27 mouse cellular contexts compared by ENCODE assay signal in genomic region chr9:45769596-45769995, GRCm38 (mm10).
"Had no signal": no experiment of that assay in that cellular context is flagged by ENCODE, and none has a peak within 500 bp of the region (broad histone marks: within the 10 kb centered on the region; RNA-seq: fewer than 3 reads in every experiment).

No protein-coding gene starts in this region.

- H3K4me1 ChIP-seq: embryonic facial prominence, embryonic 15.5 days; forebrain, embryonic 10.5 days; forebrain, embryonic 12.5 days; forebrain, embryonic 13.5 days; forebrain, embryonic 15.5 days had no signal

- H3K9me3 ChIP-seq: embryonic facial prominence, embryonic 10.5 days; embryonic facial prominence, embryonic 12.5 days; embryonic facial prominence, embryonic 13.5 days; embryonic facial prominence, embryonic 15.5 days; forebrain, embryonic 10.5 days; forebrain, embryonic 12.5 days; forebrain, embryonic 13.5 days; forebrain, embryonic 15.5 days had no signal

- H3K9ac ChIP-seq: embryonic facial prominence, embryonic 12.5 days; embryonic facial prominence, embryonic 13.5 days; embryonic facial prominence, embryonic 15.5 days; forebrain, embryonic 12.5 days; forebrain, embryonic 13.5 days; forebrain, embryonic 15.5 days; forebrain, postnatal 0 days had no signal

- H3K4me2 ChIP-seq: embryonic facial prominence, embryonic 12.5 days; embryonic facial prominence, embryonic 13.5 days; embryonic facial prominence, embryonic 15.5 days; forebrain, embryonic 12.5 days; forebrain, embryonic 13.5 days; forebrain, embryonic 15.5 days had no signal

- H3K4me3 ChIP-seq: embryonic facial prominence, embryonic 10.5 days; embryonic facial prominence, embryonic 12.5 days; embryonic facial prominence, embryonic 13.5 days; embryonic facial prominence, embryonic 15.5 days; erythroblast, embryonic 14.5 days; forebrain, embryonic 10.5 days; forebrain, embryonic 12.5 days; forebrain, embryonic 13.5 days; forebrain, embryonic 15.5 days; gastrocnemius, adult 2 months; heart, adult 2 months had no signal

- DNase-seq: cerebellum, adult 9-10 months; cerebellum, adult 9-11 months; cerebellum, postnatal 10 days; cerebellum, postnatal 14 days; cerebellum, postnatal 25 days; cerebellum, postnatal 36 days; embryo, embryonic 11 days; forebrain, postnatal 0 days; gastrocnemius, adult 2 months; gastrocnemius, postnatal 10 days; gastrocnemius, postnatal 14 days; gastrocnemius, postnatal 25 days; gastrocnemius, postnatal 36 days; heart, adult 11 months; heart, adult 18-20 months; heart, adult 2 months had no signal

- ATAC-seq: forebrain, embryonic 13.5 days; forebrain, embryonic 14.5 days; forebrain, embryonic 15.5 days; forebrain, embryonic 16.5 days; forebrain, postnatal 0 days had no signal

- H3K27ac ChIP-seq: embryonic facial prominence, embryonic 10.5 days; embryonic facial prominence, embryonic 12.5 days; embryonic facial prominence, embryonic 13.5 days; embryonic facial prominence, embryonic 15.5 days; forebrain, embryonic 10.5 days; forebrain, embryonic 12.5 days; forebrain, embryonic 13.5 days; forebrain, embryonic 15.5 days; gastrocnemius, adult 2 months; heart, adult 2 months had no signal

- H3K27me3 ChIP-seq: embryonic facial prominence, embryonic 12.5 days; embryonic facial prominence, embryonic 13.5 days; embryonic facial prominence, embryonic 15.5 days; forebrain, embryonic 12.5 days; forebrain, embryonic 13.5 days; forebrain, embryonic 15.5 days had no signal
